Mouse (Mus musculus) MEL (cell line): ENCODE results near the gene Btbd6. TPM values are rescaled to one million over a fixed set of nuclear protein-coding genes. Genes with fewer than 3 reads are reported as not detected.

Source experiments
- DNase-seq: peaks from one replicate; pipeline ENCODE4 v3.0.0; 2011; ENCODE audit warnings: low read depth, low spot score
- H3K27ac ChIP-seq: 2 replicates; pipeline ENCODE4 v1.5.1; 2012; ENCODE audit warnings: low read depth, mild to moderate bottlenecking, control low read depth, low read length, moderate library complexity; ENCODE audit not compliant: control insufficient read depth
- H3K27me3 ChIP-seq, 2 experiments: fragments of 150-350 bp in 1 of 2; sonication (generic) in 1 of 2; 2 replicates each; pipeline ENCODE4 v1.6.1; 2012; ENCODE audit warnings: low read length in 2 of 2, mild to moderate bottlenecking in 2 of 2, improper control_type of control experiment in 1 of 2, moderate library complexity in 1 of 2; ENCODE audit not compliant: insufficient read depth in 2 of 2, control insufficient read depth in 1 of 2
- H3K36me3 ChIP-seq, 2 experiments: 2 replicates each; pipeline ENCODE4 v1.6.1; 2012 to 2014; ENCODE audit warnings: low read length in 2 of 2, improper control_type of control experiment in 1 of 2, inconsistent platforms in 1 of 2, mild to moderate bottlenecking in 1 of 2; ENCODE audit not compliant: insufficient read depth in 2 of 2, control insufficient read depth in 1 of 2
- H3K4me1 ChIP-seq, 2 experiments: fragments of 150-350 bp in 1 of 2; sonication (generic) in 1 of 2; 2 replicates each; pipeline ENCODE4 v1.6.1; 2012; ENCODE audit warnings: low read length in 2 of 2, improper control_type of control experiment in 1 of 2, mild to moderate bottlenecking in 1 of 2; ENCODE audit not compliant: insufficient read depth in 2 of 2, control insufficient read depth in 1 of 2
- H3K4me3 ChIP-seq, 2 experiments: fragments of 150-350 bp in 1 of 2; sonication (generic) in 1 of 2; 2 replicates each; pipeline ENCODE4 v1.5.1; 2012; ENCODE audit warnings: low read depth in 2 of 2, low read length in 2 of 2, mild to moderate bottlenecking in 2 of 2, moderate library complexity in 2 of 2, control low read depth in 1 of 2, improper control_type of control experiment in 1 of 2; ENCODE audit not compliant: control insufficient read depth in 1 of 2, insufficient read depth in 1 of 2
- H3K79me2 ChIP-seq: 2 replicates; pipeline ENCODE4 v1.6.1; 2012; ENCODE audit warnings: mild to moderate bottlenecking, low read length, moderate library complexity; ENCODE audit not compliant: control insufficient read depth, poor library complexity, insufficient read depth
- H3K9ac ChIP-seq: 2 replicates; pipeline ENCODE4 v1.6.1; 2012; ENCODE audit warnings: low read depth, mild to moderate bottlenecking, control low read depth, low read length, moderate library complexity; ENCODE audit not compliant: control insufficient read depth, poor library complexity, severe bottlenecking
- H3K9me3 ChIP-seq: fragments of 150-350 bp; sonication (generic); replicated peaks from 2 replicates; pipeline ENCODE4 v1.6.1; 2012; ENCODE audit warnings: mild to moderate bottlenecking, low read length, improper control_type of control experiment, moderate library complexity; ENCODE audit not compliant: insufficient read depth
- CHD1 ChIP-seq: IDR thresholded peaks from 2 replicates; pipeline ENCODE4 v1.6.1; 2012; ENCODE audit warnings: low read depth, mild to moderate bottlenecking, inconsistent platforms, low read length, improper control_type of control experiment
- CHD2 ChIP-seq: IDR thresholded peaks from 2 replicates; pipeline ENCODE4 v1.6.1; 2011; ENCODE audit warnings: low read length, improper control_type of control experiment
- CTCF ChIP-seq, 3 experiments: IDR thresholded peaks in 2 of 3; conservative IDR thresholded peaks in 1 of 3; 2 replicates each; pipeline ENCODE4 v1.5.1; 2011 to 2012; ENCODE audit warnings: low read length in 3 of 3, low read depth in 2 of 3, mild to moderate bottlenecking in 2 of 3, improper control_type of control experiment in 1 of 3, inconsistent platforms in 1 of 3, mixed read lengths in 1 of 3, moderate library complexity in 1 of 3; ENCODE audit not compliant: control insufficient read depth in 1 of 3, insufficient read depth in 1 of 3, poor library complexity in 1 of 3, severe bottlenecking in 1 of 3
- E2F4 ChIP-seq: IDR thresholded peaks from 2 replicates; pipeline ENCODE4 v1.6.1; 2011; ENCODE audit warnings: low read depth, low read length, improper control_type of control experiment, borderline replicate concordance
- ELF1 ChIP-seq: IDR thresholded peaks from 2 replicates; pipeline ENCODE4 v1.6.1; 2014; ENCODE audit warnings: low read depth, mild to moderate bottlenecking, inconsistent platforms, low read length, improper control_type of control experiment, moderate library complexity
- ETS1 ChIP-seq: IDR thresholded peaks from 2 replicates; pipeline ENCODE4 v1.6.1; 2012; ENCODE audit warnings: low read depth, mild to moderate bottlenecking, inconsistent platforms, low read length, improper control_type of control experiment, moderate library complexity
- GABPA ChIP-seq: IDR thresholded peaks from 2 replicates; pipeline ENCODE4 v1.6.1; 2012; ENCODE audit warnings: low read depth, mild to moderate bottlenecking, inconsistent platforms, low read length, improper control_type of control experiment, moderate library complexity
- HCFC1 ChIP-seq: IDR thresholded peaks from 2 replicates; pipeline ENCODE4 v1.6.1; 2012; ENCODE audit warnings: low read depth, mild to moderate bottlenecking, inconsistent platforms, low read length, improper control_type of control experiment, moderate library complexity
- JUND ChIP-seq: IDR thresholded peaks from 2 replicates; pipeline ENCODE4 v1.6.1; 2011; ENCODE audit warnings: low read depth, mild to moderate bottlenecking, improper control_type of control experiment, low read length
- KAT2A ChIP-seq: conservative IDR thresholded peaks from 2 replicates; pipeline ENCODE4 v1.6.1; 2012; ENCODE audit warnings: low read depth, low read length, improper control_type of control experiment, inconsistent platforms
- MAZ ChIP-seq: IDR thresholded peaks from 2 replicates; pipeline ENCODE4 v1.6.1; 2012; ENCODE audit warnings: low read depth, mild to moderate bottlenecking, inconsistent platforms, low read length, improper control_type of control experiment
- MEF2A ChIP-seq: IDR thresholded peaks from 2 replicates; pipeline ENCODE4 v1.6.1; 2014; ENCODE audit warnings: low read depth, mild to moderate bottlenecking, inconsistent platforms, low read length, improper control_type of control experiment; ENCODE audit not compliant: poor library complexity, insufficient replicate concordance, severe bottlenecking; ENCODE audit errors: extremely low read depth
- MXI1 ChIP-seq: IDR thresholded peaks from 2 replicates; pipeline ENCODE4 v1.6.1; 2011; ENCODE audit warnings: mild to moderate bottlenecking, low read depth, low read length, improper control_type of control experiment
- MYC ChIP-seq: IDR thresholded peaks from 2 replicates; pipeline ENCODE4 v1.6.1; 2011; ENCODE audit warnings: low read depth, mild to moderate bottlenecking, low read length, improper control_type of control experiment, moderate library complexity
- NELFE ChIP-seq: IDR thresholded peaks from 2 replicates; pipeline ENCODE4 v1.6.1; 2011; ENCODE audit warnings: low read depth, low read length, improper control_type of control experiment
- NRF1 ChIP-seq: IDR thresholded peaks from 2 replicates; pipeline ENCODE4 v1.6.1; 2014; ENCODE audit warnings: low read depth, mild to moderate bottlenecking, inconsistent platforms, low read length, improper control_type of control experiment, moderate library complexity; ENCODE audit not compliant: poor library complexity, insufficient read depth, severe bottlenecking
- POLR2AphosphoS2 ChIP-seq: IDR thresholded peaks from 2 replicates; pipeline ENCODE4 v1.6.1; 2011; ENCODE audit warnings: low read length, improper control_type of control experiment
- RAD21 ChIP-seq: IDR thresholded peaks from 2 replicates; pipeline ENCODE4 v1.6.1; 2011; ENCODE audit warnings: mild to moderate bottlenecking, low read depth, low read length, improper control_type of control experiment
- SIN3A ChIP-seq: IDR thresholded peaks from 2 replicates; pipeline ENCODE4 v1.6.1; 2012; ENCODE audit warnings: low read length, improper control_type of control experiment, inconsistent platforms
- SMC3 ChIP-seq: IDR thresholded peaks from 2 replicates; pipeline ENCODE4 v1.6.1; 2011; ENCODE audit warnings: low read depth, low read length, improper control_type of control experiment
- TCF12 ChIP-seq: IDR thresholded peaks from 2 replicates; pipeline ENCODE4 v1.6.1; 2014; ENCODE audit warnings: low read depth, mild to moderate bottlenecking, inconsistent platforms, low read length, improper control_type of control experiment, moderate library complexity
- UBTF ChIP-seq: IDR thresholded peaks from 2 replicates; pipeline ENCODE4 v1.6.1; 2012; ENCODE audit warnings: low read depth, mild to moderate bottlenecking, inconsistent platforms, low read length, improper control_type of control experiment, moderate library complexity, borderline replicate concordance; ENCODE audit not compliant: insufficient read depth
- USF1 ChIP-seq: IDR thresholded peaks from 2 replicates; pipeline ENCODE4 v1.6.1; 2014; ENCODE audit warnings: low read depth, mild to moderate bottlenecking, inconsistent platforms, low read length, improper control_type of control experiment, moderate library complexity
- ZC3H11A ChIP-seq: IDR thresholded peaks from 2 replicates; pipeline ENCODE4 v1.6.1; 2012; ENCODE audit warnings: low read depth, mild to moderate bottlenecking, inconsistent platforms, low read length, improper control_type of control experiment
- ZNF384 ChIP-seq: IDR thresholded peaks from 2 replicates; pipeline ENCODE4 v1.6.1; 2012; ENCODE audit warnings: low read depth, mild to moderate bottlenecking, inconsistent platforms, low read length, improper control_type of control experiment
- polyA plus RNA-seq, 2 experiments: library from polyadenylated mRNA; stranded (reverse) in 1 of 2; unstranded in 1 of 2; fragments of >175 nt in 1 of 2; fragments of >200 nt in 1 of 2; gene quantifications; 2 replicates each; pipeline versions ENCODE4 v1.2.1 to v1.2.4; 2012; ENCODE audit warnings: low replicate concordance in 2 of 2, low read depth in 1 of 2; ENCODE audit not compliant: insufficient read length in 2 of 2, insufficient read depth in 1 of 2, missing spikeins in 1 of 2
- total RNA-seq: library from RNA; depleted of rRNA; stranded (reverse); fragments of 300-350 nt; gene quantifications from 2 replicates; pipeline ENCODE4 v1.2.3, GENCODE M21; 2012

Gene Btbd6
- total and polyA plus RNA-seq, 3 experiments: 1.8 to 3.0 TPM; not detected in 1

- Histone ChIP-seq H3K9me3 (no peaks in the 10 kb centered on the region), H3K9ac (no peak overlapping the region), H3K4me1 (peaks cover 7 to 12% of the 10 kb centered on the region in 2 experiments), H3K27me3 (peaks cover 0 to 1% of the 10 kb centered on the region in 2 experiments; a peak in 1 of 4 replicates), H3K79me2 (peaks cover 14% of the 10 kb centered on the region), H3K4me3 (no peak overlapping the region), H3K36me3 (peaks cover 0 to 11% of the 10 kb centered on the region in 2 experiments; a peak in 2 of 4 replicates), H3K27ac (no peak overlapping the region)
- TF ChIP-seq ZNF384 (0 out of 2 replicates have a peak, but pooled peaks have one; percentile 6), CHD2 (no peak)
- DNase-seq: no peak
Observed at GRCm38 (mm10) chr12:113004011-113004410, 27.7 kb downstream of the Btbd6 start.

GRCm38 (mm10) chr12:113004993-113005392 lies 28.7 kb downstream of the Btbd6 start:
- Histone ChIP-seq H3K36me3 (peaks cover 0 to 6% of the 10 kb centered on the region in 2 experiments; a peak in 2 of 4 replicates), H3K79me2 (peaks cover 4% of the 10 kb centered on the region), H3K27ac (no peak overlapping the region), H3K4me3 (no peak overlapping the region), H3K4me1 (peaks cover 7 to 8% of the 10 kb centered on the region in 2 experiments), H3K27me3 (peaks cover 0 to 1% of the 10 kb centered on the region in 2 experiments; a peak in 1 of 4 replicates), H3K9ac (no peak overlapping the region), H3K9me3 (no peaks in the 10 kb centered on the region)
- TF ChIP-seq JUND (no peak), MXI1 (0 out of 2 replicates have a peak, but pooled peaks have one; percentile 54), E2F4 (no peak), GABPA (no peak), POLR2AphosphoS2 (no peak), MYC (no peak), ELF1 (peak; percentile 50; the same call in 1 of the 2 replicates), CTCF (IDR thresholded peaks at IDR 0.05 in 2 of 3, conservative IDR thresholded peaks at IDR 0.05 in 1 of 3; ENCODE audit: control insufficient read depth in 1 of 3, insufficient read depth in 1 of 3, low read depth in 2 of 3, low read length in 3 of 3, poor library complexity in 1 of 3, severe bottlenecking in 1 of 3) (peak; percentile 30 to 96 (median 65); a peak in 5 of 6 replicates), UBTF (no peak), NRF1 (0 out of 2 replicates have a peak, but pooled peaks have one; percentile 22), MEF2A (no peak), KAT2A (no peak), NELFE (no peak), CHD1 (no peak), SIN3A (peak; percentile 51; the same call in 1 of the 2 replicates), HCFC1 (peak; percentile 47; the same call in 1 of the 2 replicates), ZC3H11A (peak; percentile 81), CHD2 (no peak), TCF12 (no peak), USF1 (no peak), ETS1 (no peak), RAD21 (peak; percentile 63), SMC3 (peak; percentile 90), ZNF384 (peak; percentile 61), MAZ (peak; percentile 77; the same call in 1 of the 2 replicates)
- DNase-seq: peak; percentile 60
